Mouse (Mus musculus) R1 (cell line): ENCODE results near the gene Ssc5d.

Source experiments
- DNase-seq: peaks from one replicate; pipeline ENCODE4 v3.0.0-alpha.2; 2018; ENCODE audit warnings: low read depth, low spot score

Ssc5d gene

DNA sequence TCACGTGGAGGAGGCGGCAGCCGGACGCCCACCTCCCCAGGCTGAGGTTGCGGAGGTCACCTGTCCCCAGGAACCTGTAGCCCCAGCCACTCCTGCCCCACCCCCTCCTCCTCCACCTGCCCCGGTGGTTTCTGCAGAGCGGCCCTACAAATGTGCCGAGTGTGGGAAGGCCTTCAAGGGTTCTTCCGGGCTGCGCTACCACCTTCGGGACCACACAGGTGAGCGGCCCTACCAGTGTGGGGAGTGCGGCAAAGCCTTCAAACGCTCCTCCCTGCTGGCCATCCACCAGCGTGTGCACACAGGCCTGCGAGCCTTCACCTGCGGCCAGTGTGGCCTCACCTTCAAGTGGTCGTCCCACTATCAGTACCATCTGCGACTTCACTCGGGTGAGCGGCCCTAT lies 5.6 kb upstream of the Ssc5d start:
- no peak for DNase-seq

DNA sequence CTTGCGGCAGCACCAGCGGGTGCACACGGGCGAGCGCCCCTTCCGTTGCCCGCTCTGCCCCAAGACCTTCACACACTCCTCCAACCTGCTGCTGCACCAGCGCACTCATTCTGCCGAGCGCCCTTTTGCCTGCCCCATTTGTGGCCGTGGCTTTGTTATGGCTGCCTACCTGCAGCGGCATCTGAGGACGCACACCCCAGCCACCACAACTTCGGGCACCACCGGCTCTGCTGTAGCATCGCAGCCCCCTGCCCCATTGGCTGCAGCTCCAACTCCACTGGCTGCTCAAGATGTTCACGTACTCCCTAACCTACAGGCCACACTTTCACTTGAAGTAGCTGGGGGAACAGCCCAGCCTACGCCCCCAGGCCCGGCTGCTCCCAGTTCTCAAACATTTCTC lies 5.1 kb upstream of the Ssc5d start:
- DNase-seq = peak; percentile 58

DNA sequence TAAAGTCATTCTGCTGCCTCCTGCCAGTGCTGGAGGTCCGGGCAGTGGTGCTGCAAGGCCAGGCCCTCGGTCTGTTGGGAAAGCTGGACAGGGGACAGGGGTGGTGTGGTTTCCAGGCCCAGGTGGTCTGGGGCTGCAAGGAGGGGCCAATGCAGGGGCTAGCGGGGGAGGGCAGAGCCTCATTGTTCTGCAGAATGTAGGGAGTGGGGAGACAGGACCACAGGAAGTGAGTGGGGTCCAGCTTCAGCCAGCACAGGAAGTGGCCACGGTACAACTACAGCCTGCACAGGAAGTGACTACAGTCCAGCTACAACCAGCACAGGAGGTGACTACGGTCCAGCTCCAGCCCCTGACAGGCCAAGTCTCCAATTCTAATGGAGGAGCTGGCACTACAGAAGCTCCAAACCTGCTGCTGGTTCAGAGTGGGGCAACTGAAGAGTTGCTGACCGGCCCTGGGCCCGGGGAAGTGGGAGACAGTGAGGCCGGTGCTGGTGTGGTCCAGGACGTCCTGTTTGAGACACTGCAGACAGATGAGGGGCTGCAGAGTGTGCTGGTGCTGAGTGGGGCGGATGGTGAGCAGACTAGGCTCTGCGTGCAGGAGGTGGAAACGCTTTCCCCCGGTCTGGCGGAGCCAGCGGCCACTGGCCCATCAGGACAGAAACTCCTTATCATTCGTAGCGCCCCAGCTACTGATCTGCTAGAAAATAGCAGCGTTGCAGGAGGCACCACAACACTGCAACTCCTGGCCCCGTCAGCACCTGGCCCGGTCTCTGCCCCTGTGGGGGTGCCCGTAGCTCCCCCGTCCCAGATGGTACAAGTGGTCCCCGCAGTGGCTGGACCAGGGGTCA lies 4.4 kb upstream of the Ssc5d start:
- DNase-seq = no peak

DNA sequence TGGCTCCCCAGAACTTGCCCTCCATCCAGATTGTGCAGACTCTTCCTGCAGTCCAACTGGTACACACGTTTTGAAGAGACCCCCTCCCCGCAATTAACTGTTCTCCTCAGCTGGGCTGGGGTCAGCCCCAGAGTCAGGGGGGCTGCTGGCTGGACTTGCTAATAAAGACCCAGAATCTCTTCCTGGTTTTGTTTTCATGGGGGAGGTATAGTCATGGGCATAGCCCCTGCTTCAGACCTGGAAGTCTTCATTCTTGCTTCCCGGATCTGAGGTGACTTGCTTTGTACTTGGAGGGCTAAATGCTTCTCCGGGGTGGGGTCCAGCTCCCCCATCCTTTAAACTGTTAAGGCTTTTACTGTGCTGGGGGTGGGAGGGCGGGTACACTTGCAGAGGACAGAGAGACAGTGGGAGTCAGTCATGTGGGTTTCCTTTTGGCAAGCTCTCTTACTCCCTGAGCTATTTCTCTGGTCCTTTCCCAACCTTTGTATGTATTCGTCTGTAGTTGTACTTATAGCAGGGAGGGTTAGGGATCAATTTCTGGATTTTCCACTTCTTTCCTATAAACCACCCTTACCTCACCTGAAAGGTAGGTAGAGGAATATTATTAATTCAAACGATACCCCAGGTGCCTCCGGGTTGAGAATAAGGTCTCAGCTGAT lies 3.6 kb upstream of the Ssc5d start, which contains the start of gene Nat14:
Gene Nat14, plus strand, starts transcription at position 205 of the 659 bp plus-strand sequence.
- DNase-seq = no peak

DNA sequence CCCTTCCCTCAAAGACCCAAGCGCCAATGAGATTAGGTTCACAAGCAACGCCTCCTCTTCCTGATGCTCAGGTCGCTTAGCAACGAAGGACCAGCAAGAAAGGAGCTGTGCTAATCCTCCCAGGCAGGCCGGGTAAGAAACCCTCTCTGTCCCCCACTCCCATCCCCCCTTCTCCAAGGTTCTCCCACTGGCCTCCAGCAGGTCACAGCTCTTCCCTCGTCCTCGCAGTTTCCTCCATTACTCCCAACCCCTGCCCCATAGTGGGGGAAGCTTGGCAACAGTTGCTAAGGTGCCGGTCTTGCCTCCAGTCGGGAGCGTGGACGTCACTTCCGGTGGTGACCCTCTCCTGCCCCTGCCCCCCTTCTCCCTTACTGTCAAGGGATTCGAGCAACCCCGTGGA lies 3.1 kb upstream of the Ssc5d start:
- DNase-seq = peak; percentile 89

DNA sequence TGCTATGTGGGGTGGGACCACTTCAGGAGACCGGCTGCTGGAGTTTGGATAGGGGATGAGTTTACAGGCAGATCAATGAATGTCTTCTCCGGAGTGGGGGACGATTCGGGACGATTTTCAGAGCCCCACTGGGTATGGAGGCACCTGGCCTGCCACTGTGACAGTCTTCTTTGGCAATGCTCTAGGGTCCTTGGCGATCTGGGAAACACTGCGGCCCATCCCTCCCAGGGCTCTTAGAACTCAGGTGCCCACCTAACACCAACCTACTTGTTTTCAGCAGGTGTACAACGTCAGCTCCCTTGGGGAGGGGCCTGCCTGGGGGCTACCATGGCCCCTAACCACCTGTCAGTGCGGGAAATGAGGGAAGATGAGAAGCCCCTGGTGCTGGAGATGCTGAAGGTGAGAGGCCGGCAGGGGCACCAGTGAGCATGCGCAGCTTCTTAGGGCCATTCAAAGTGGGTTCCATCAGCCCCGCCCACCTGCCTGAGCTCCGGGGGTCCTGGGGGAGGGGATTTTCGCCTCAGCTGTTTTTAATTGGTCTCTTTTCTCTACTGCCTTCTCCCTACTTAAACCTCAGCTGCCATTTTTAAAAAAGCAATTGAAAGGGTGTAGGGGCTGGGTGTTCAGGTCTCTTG lies 2.5 kb upstream of the Ssc5d start:
- peak; percentile 93 for DNase-seq

DNA sequence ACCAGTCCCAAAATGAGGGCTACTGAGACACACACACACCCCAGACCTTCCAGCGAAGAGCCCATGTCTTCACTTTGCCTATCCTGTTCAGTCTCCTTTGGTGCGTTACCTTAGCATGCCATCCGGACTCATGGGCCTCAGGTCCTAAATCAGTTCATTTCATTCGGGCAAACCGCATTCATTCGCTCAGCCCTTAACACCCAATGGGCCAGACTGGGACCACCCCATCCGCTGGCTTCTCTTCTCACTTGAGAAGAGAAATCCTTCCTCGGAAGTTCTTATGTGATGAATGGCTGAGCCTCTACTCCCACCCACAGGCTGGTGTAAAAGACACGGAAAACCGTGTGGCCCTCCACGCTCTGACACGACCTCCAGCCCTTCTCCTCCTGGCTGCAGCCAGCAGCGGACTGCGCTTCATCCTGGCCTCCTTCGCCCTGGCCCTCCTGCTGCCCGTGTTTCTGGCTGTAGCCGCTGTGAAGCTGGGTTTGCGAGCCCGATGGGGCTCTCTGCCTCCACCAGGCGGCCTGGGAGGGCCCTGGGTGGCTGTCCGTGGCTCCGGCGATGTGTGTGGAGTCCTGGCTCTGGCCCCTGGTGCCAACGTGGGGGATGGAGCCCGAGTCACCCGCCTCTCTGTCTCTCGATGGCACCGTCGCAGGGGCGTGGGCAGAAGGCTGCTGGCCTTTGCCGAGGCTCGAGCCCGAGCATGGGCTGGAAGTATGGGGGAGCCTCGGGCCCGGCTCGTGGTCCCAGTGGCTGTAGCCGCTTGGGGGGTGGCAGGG lies 1.8 kb upstream of the Ssc5d start:
- peak; percentile 37 for DNase-seq

DNA sequence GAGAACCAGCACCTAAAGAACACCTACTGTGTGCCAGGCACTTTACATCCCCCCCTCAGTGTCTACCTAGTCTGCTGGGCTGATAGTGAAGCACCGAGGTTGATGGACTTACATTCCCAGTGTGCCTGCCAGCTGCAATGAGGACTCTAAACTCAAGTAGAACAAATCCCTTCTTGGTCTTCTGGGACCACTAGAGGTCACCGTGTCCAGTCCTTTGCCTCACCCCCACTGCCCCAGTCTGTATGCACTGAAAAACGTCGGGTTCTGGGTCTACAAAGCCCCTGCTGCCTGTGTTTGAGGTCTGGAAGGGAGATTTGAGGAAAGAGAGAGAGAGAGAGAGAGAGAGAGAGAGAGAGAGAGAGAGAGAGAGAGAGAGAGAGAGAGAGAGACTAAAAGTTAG lies 1.1 kb upstream of the Ssc5d start:
- DNase-seq = no peak

DNA sequence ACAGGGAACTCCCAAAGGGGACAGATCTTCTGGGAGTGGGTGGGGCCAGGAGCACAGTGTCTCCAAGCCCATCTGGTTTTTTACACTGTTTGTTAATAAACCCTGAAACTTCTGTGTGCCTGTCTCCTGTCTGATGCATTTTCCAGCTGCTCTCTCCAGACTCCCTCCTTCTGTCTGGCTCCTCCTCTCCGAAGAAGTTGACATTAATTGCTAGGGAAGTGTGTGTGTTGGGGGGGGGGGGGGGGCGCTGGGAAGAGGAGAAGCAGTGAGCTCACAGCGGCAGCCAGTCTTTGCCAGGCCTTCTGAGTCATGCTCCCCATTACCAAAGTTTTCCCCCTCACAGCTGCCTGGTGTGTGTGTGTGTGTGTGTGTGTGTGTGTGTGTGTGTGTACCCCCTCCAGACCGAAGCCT lies 689 bp upstream of the Ssc5d start:
- no peak for DNase-seq

DNA sequence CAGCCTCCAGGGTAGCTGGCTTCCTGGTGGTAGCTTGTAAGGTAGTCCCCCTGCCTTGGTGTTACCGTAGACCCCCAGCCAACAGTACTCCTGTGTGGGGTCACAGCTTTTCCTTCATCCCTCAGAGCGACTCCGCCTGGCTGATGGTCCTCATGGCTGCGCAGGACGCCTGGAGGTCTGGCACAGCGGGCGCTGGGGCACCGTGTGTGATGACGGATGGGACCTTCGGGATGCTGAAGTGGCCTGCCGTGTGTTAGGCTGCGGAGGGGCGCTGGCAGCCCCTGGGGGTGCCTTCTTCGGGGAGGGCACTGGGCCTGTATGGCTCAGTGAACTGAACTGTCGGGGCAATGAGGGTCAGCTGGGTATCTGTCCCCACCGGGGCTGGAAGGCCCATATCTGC lies 1.3 kb downstream of the Ssc5d start:
- no peak for DNase-seq

DNA sequence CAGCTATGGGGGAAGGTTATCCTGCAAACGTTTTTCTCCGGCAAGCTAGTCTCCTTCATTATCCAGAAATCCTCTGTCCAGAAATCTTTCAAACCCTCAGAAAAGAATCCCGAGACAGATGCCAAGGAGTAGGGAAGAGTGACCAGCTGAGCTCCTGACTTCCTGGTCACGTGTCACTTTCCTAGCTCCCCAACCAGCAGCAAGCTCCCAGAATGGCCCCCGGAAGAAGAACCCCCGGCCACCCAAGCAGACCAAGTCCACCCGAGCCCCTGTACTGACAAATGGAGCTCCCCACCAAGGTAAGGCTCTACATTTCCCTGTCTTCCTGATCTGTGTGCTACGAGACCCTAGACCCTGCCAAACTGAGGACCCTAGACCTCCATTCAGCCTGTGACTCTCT lies 2.1 kb downstream of the Ssc5d start:
- DNase-seq = no peak

DNA sequence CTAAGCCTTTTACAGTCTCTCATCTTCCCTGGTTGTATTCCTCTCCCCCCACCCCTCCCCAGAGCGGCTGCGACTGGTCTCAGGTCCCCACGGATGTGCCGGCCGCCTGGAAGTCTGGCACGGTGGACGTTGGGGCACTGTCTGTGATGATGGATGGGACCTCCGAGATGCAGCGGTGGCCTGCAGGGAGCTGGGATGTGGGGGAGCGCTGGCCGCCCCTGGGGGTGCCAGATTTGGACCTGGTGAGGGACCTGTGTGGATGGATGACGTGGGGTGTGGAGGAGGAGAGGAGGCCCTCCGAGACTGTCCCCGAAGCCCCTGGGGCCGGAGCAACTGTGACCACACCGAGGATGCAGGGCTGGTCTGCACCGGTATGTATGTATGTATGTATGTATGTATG lies 2.7 kb downstream of the Ssc5d start:
- no peak for DNase-seq

DNA sequence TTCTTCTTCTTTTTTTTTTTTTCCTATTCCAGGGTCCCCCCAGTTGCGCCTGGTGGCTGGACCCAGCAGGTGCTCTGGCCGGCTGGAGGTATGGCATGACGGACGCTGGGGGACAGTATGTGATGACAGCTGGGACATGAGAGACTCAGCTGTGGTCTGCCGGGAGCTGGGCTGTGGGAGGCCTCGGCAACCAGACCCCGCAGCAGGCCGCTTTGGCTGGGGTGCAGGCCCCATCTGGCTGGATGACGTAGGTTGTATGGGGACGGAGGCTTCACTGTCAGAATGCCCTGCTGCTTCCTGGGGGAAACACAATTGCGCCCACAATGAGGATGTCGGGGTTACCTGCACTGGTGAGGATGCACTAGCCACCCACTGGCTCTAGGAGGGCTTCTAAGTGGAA lies 7.5 kb downstream of the Ssc5d start:
- no peak for DNase-seq

DNA sequence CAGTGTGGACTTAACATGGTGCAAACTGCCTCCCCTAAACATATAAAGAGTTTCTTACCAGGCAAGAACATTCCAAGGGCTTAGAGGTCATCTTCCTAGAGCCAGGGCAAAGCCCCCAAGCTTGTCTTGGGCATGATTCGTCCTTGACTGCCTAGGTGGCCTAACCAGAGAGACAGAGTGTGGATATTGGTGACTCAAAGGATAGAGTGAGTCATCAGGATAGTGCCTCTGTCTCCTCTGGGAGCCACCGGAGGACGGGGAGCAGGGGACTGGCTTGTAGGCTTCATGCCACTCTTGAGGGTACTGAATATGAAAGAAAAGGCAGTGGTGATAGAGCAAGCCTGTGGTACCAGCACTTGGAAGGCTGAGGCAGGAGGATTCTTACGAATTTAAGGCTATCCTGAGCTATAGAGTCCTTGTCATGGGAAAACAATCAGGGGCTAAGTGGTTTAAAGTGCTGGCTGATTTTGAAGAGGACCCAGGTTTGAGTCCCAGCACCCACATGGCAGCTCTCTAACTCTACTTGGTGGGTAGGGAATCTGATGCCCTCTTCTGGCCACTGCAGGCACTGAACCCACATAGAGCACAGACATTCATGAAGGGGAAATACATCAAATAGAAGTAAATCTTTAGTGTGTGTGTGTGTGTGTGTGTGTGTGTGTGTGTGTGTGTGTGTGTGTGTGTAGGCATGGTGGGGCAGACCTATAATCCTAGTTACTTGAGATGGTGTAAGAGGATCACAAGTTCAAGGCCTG lies 8.8 kb downstream of the Ssc5d start:
- peak; percentile 54 for DNase-seq

DNA sequence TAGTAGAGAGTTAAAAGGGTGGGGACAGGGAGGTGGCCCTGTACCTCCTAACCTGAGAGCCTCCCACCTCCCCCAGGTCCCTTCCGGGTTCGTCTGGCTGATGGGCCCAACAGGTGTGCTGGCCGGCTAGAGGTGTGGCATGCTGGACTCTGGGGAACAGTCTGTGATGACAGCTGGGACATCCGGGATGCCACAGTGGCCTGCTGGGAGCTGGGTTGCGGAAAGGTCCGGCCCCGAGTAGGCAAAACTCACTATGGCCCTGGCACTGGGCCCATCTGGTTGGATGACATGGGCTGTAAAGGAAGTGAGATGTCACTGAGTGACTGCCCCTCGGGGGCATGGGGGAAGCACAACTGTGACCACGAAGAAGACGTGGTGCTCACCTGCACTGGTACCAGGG lies 11.2 kb downstream of the Ssc5d start:
- no peak for DNase-seq

DNA sequence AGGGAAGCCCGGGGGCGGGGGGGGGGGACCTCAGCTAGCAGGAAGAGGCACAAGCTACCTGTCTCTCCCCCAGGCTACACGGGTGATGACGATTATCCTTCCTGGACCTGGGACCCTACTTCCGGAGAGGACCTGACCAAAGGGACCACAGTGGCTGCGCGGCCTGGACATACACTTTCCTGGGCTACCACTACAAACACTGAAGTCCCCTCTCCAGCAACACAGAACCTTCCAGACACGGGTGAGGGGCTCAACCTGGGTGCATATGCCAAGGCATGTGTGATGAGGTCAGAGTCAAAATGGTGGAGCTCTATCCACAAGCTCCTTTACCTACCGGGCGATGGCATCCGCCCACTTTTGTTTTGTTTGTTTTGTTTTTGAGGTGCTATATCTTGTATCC lies 11.8 kb downstream of the Ssc5d start:
- DNase-seq = no peak

DNA sequence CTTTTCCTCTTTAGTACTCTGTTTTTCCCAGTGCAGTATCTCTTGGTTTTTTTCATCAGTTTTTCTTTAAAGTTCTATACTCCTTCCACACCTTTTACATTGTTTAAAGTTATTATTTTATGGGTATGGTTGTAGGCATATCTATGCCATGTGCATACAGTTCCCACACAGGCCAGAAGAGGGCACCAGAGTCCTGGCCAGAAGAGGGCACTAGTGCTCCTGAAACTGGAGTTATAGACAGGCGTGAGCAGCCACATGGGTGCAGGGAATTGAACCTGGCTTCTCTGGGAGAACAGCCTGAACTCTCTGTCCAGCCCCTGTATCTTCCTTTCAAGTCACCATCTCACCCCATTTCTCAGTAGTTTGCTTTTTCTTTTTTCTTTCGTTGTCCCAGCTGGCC lies 12.9 kb downstream of the Ssc5d start:
- DNase-seq = peak; percentile 74

DNA sequence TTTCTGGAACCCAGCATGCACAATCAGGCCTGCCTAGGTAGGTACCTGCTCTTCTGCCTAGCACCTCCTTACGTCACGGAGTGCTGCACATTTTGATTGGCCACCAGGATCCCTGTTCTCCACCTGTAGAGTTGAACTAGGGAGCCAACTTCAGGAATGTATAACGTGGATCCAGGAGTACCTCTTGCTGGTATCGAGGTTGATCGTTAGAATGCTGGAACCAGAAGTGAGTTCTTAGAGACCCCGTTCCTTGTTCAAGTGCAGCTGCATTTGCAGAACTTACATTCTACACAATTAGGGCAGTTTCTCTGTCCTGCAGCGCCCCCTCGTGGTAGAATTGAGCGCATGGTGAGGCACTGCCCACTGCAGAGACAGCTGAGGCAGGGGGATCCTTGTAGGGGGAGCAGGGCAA lies 14.5 kb downstream of the Ssc5d start:
- peak; percentile 90 for DNase-seq

DNA sequence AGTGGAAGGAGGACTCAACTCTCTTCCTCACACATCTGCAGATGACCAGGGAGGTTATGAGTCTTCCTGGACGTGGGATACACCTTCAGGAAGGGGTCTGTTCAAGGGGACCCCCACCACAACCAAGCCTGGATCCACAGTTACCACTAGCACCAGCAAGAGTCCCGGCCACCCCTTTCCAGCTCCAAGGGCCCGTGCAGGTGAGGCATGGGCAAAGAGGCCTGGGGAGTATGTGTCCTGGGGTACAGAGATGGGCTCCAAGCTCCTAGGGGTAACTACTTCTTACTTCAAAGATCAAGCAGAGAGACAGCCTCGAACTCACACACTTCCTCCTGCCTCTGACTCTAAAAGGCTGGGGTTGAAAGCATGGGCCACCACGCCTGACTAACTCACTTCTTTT lies 17.1 kb downstream of the Ssc5d start:
- DNase-seq = no peak

DNA sequence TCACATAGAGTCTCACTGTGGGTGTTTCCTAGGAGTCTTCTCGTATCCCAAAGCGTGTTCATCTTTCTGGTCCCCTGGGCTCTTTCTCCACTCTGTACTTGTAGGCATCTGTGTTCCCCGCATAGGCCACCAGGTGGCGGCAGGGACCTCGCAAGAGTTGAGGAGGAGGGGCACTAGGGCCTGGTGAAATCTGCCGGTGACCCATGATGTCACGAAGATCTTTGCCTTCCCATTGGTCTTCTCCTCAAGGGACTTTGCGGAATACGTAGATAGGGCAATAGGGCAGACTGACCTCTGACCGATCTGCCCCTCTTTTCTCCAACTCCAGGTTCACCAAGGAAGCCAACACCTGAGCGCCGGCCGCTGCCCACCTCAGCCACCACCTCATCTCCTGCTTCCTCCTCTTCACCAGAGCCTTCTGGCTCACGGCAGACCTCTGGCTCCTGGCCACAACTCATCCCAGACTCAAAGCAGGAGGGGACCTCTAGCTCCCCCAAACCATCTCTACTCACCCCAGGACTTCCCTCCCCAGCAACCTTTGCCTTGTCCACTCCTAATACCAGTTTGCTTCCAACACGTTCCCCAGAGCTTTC lies 17.7 kb downstream of the Ssc5d start:
- DNase-seq = peak; percentile 94

DNA sequence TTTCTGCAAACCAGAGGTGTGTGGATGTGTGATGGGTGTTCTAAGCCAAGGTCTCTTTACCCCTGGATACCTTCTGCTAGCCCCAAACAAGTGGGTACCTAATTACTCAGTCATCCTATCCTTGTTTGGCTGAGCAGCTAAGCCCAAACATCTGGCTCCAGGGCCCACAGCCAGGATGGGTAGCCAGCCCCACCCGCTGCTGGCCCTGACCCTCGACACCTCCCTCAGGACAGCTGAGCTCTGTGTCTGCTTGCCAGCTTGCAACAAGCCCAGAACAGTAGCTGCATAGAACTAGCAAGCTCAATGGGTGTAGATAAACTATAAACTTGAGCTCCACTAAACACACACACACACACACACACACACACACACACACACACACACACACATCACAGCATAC lies 22.3 kb downstream of the Ssc5d start:
- DNase-seq = no peak
